Mouse (Mus musculus) small intestine, adult 2 months (tissue): ENCODE data around the gene B4galt1.

Experiments
- CTCF ChIP-seq: fragments of 200-500 bp; IDR thresholded peaks from 2 replicates; pipeline ENCODE4 v1.5.1; 2012; ENCODE audit warnings: low read depth, mild to moderate bottlenecking, control low read depth, inconsistent platforms, low read length, moderate library complexity, mixed read lengths; ENCODE audit not compliant: insufficient replicate concordance, insufficient read length; ENCODE audit errors: extremely low read depth
- POLR2A ChIP-seq: fragments of 200-500 bp; IDR thresholded peaks from 2 replicates; pipeline ENCODE4 v1.6.1; 2012; ENCODE audit warnings: low read depth, mild to moderate bottlenecking, control low read depth, inconsistent platforms, low read length, moderate library complexity

- TF ChIP-seq CTCF = no peak
- TF ChIP-seq POLR2A = no peak
These were observed 24.9 kb downstream of the B4galt1 start for GRCm38 (mm10) chr4:40828910-40829309.
